Mouse (Mus musculus): Measurements from ENCODE around the gene Ctcfl.

Ctcfl gene

GRCm38 (mm10) chr2:173048041-173048745 lies 71.1 kb downstream of the Ctcfl start:
- no peak for DNase-seq (ENCODE audit: low spot score)

GRCm38 (mm10) chr2:173047471-173047870 lies 71.9 kb downstream of the Ctcfl start:
- DNase-seq (ENCODE audit: low spot score) = no peak

- DNase-seq (ENCODE audit: low spot score) = no peak
Observed at GRCm38 (mm10) chr2:173046582-173047297, 72.6 kb downstream of the Ctcfl start.

- peak; percentile 44 for DNase-seq (ENCODE audit: low spot score)
Observed at GRCm38 (mm10) chr2:173044198-173044970, 74.9 kb downstream of the Ctcfl start.
